In the genomic region with DNA sequence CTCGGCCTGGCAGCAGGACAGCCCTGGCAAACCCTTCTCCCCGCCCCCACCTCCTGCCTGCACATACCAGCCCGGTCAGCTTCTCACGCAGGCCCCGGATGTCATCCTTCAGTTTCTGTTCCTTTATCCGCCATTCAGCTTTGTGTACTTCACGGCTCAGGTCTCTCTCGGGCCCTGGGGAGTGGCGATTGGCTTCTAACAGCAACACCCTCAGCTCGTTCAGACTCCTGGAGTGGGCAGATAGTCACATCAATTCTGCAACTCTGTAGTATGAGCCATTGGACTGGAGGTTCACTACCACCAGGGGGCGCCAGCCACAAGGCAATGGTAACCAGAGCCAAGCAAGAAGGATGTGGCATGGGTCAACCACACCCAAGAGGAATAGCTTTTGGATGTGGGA, we compare ENCODE assay signal across 8 mouse cellular contexts. TPM values are rescaled to one million over a fixed set of nuclear protein-coding genes. Genes with fewer than 3 reads are reported as not detected.
DNase-seq lines count a peak whose midpoint lies in the region; ATAC-seq lines count a peak whose summit lies in the region.

No protein-coding gene starts in this region.

- H3K9me3 ChIP-seq in hindbrain, embryonic 16.5 days (ENCODE audit: control insufficient read depth, low read length): no peaks in the 10 kb centered on the region

- peaks cover 62% of the 10 kb centered on the region for H3K36me3 ChIP-seq in hindbrain, embryonic 16.5 days (ENCODE audit: control insufficient read depth, insufficient read depth, low read length)

- H3K4me3 ChIP-seq in hindbrain, embryonic 16.5 days (ENCODE audit: low read length): no peak overlapping the region

- no peaks in the 10 kb centered on the region for H3K27me3 ChIP-seq in hindbrain, embryonic 16.5 days (replicated peaks; ENCODE audit: control insufficient read depth, insufficient read depth, low read length)

- peak; percentile 94 for DNase-seq in NIH3T3 (ENCODE audit: low read depth)
- peak; percentile 83 for DNase-seq in cerebellum, adult 9-11 months
- DNase-seq in frontal cortex, postnatal 36 days (ENCODE audit: low spot score in 2 of 2): peak; percentile 85 to 93
- DNase-seq in layer of hippocampus, postnatal 36 days: peak; percentile 85 to 87
- peak; percentile 89 to 92 for DNase-seq in lung, postnatal 4 days
- DNase-seq in right cerebral cortex, adult 2 months (ENCODE audit: low spot score in 2 of 2): peak; percentile 92 to 95
- DNase-seq in urinary bladder, adult 2 months (ENCODE audit: low spot score): peak; percentile 78

- WGBS in hindbrain, embryonic 16.5 days: 56% methylated on average over 11 of the region's 11 CpGs

- no peak overlapping the region for H3K9ac ChIP-seq in hindbrain, embryonic 16.5 days (ENCODE audit: low read depth, low read length)

- ATAC-seq in hindbrain, embryonic 16.5 days: peak; percentile 40; the same call in 1 of the 2 replicates

- no peaks in the 10 kb centered on the region for H3K4me1 ChIP-seq in hindbrain, embryonic 16.5 days (ENCODE audit: control insufficient read depth, insufficient read depth, low read depth, low read length)

- H3K27ac ChIP-seq in hindbrain, embryonic 16.5 days (ENCODE audit: low read depth, low read length): no peak overlapping the region

- no peak overlapping the region for H3K4me2 ChIP-seq in hindbrain, embryonic 16.5 days (ENCODE audit: low read length)

RNA-seq across cellular contexts. Expression of gene Gtf2ird1, which starts 37.6 kb away (rescaled TPM):
- 49.3 and 67.3 TPM in 2 replicates for polyA plus RNA-seq in hindbrain, embryonic 16.5 days (2015; fragmentation: Nextera tagmentation; extraction: Ambion mirVana)
- 10 to 100 TPM; 28.4 to 31.3 TPM for total RNA-seq in layer of hippocampus, postnatal 36 days (2021)
- 27.1 and 31.5 TPM in 2 replicates for polyA plus RNA-seq in urinary bladder, adult 2 months (2012; rRNA removed)

RNA-seq across cellular contexts. Expression of gene Clip2, which starts 58.1 kb away (rescaled TPM):
- 14.4 and 15.8 TPM in 2 replicates for polyA plus RNA-seq in hindbrain, embryonic 16.5 days (2015; fragmentation: Nextera tagmentation; extraction: Ambion mirVana)
- 100 to 1,000 TPM in 1 of 2 experiments, 10 to 100 TPM in 1; 96.7 to 105 TPM for total RNA-seq in layer of hippocampus, postnatal 36 days (2021)
- polyA plus RNA-seq in urinary bladder, adult 2 months (2012; rRNA removed): 11.1 and 15.6 TPM in 2 replicates
